Mouse (Mus musculus): Measurements from ENCODE around the gene Gm20388. TPM values are rescaled to one million over a fixed set of nuclear protein-coding genes. Genes with fewer than 3 reads are reported as not detected.

Gm20388 gene
- polyA plus RNA-seq, 1 experiment = 18.7 TPM

- H3K27me3 ChIP-seq (ENCODE audit: control insufficient read depth, insufficient read depth, low read length) = no peaks in the 10 kb centered on the region
- H3K4me1 ChIP-seq (ENCODE audit: control insufficient read depth, insufficient read depth, low read length) = peaks cover 11% of the 10 kb centered on the region
- peak; percentile 27 to 46 for DNase-seq
- 12% methylated on average over 7 of the region's 7 CpGs for WGBS
- TF ChIP-seq POLR2A (IDR thresholded peaks at IDR 0.05; ENCODE audit: borderline replicate concordance, insufficient read depth, low read length) = no peak
- H3K4me3 ChIP-seq (replicated peaks; ENCODE audit: insufficient read depth, low read depth, low read length) = no peak overlapping the region
- H3K27ac ChIP-seq (ENCODE audit: insufficient read depth, low read length) = 0 out of 2 replicates have a peak overlapping the region, but pooled peaks have one; percentile 1
Observed at GRCm38 (mm10) chr8:121981520-121981895, 2070.9 kb downstream of the Gm20388 start.

GRCm38 (mm10) chr8:121985673-121986072 lies 2075.0 kb downstream of the Gm20388 start:
- TF ChIP-seq POLR2A (IDR thresholded peaks at IDR 0.05; ENCODE audit: borderline replicate concordance, insufficient read depth, low read length) (no peak), CTCF (IDR thresholded peaks at IDR 0.05; ENCODE audit: borderline replicate concordance, insufficient read depth, low read depth, low read length) (no peak)
- 94% methylated on average over 3 of the region's 3 CpGs for WGBS
- H3K27ac ChIP-seq (ENCODE audit: insufficient read depth, low read length) = no peak overlapping the region
- no peak for DNase-seq
- no peak overlapping the region for H3K4me3 ChIP-seq (replicated peaks; ENCODE audit: insufficient read depth, low read depth, low read length)
- H3K27me3 ChIP-seq (ENCODE audit: control insufficient read depth, insufficient read depth, low read length) = no peaks in the 10 kb centered on the region
- H3K4me1 ChIP-seq (ENCODE audit: control insufficient read depth, insufficient read depth, low read length) = peaks cover 14% of the 10 kb centered on the region

DNA sequence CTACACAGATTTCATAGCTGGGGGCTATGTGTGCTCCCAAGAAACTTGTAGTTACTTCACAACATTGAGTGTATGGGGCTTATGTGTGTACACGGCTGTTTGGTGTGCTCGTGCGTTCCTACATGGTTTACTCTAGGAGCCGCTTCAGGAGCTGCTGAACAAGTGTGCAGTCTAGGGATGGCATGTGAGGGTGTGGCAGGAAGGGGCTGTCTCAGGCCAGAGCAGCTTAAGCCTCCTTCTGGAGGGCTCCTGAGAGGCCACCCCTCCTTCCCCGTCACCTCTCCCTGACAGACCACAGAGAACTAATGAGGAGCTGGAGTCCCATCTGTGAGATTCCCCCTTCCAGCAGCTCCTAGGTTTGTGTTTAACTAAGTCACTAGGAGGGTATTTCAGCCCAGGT lies 2077.3 kb downstream of the Gm20388 start:
- 94% methylated on average over 5 of the region's 5 CpGs for WGBS
- DNase-seq = no peak
- Histone ChIP-seq H3K27ac (ENCODE audit: insufficient read depth, low read length) (no peak overlapping the region), H3K4me1 (ENCODE audit: control insufficient read depth, insufficient read depth, low read length) (peaks cover 3% of the 10 kb centered on the region), H3K27me3 (ENCODE audit: control insufficient read depth, insufficient read depth, low read length) (no peaks in the 10 kb centered on the region), H3K4me3 (replicated peaks; ENCODE audit: insufficient read depth, low read depth, low read length) (no peak overlapping the region)
- no peak for TF ChIP-seq CTCF (IDR thresholded peaks at IDR 0.05; ENCODE audit: borderline replicate concordance, insufficient read depth, low read depth, low read length)

DNA sequence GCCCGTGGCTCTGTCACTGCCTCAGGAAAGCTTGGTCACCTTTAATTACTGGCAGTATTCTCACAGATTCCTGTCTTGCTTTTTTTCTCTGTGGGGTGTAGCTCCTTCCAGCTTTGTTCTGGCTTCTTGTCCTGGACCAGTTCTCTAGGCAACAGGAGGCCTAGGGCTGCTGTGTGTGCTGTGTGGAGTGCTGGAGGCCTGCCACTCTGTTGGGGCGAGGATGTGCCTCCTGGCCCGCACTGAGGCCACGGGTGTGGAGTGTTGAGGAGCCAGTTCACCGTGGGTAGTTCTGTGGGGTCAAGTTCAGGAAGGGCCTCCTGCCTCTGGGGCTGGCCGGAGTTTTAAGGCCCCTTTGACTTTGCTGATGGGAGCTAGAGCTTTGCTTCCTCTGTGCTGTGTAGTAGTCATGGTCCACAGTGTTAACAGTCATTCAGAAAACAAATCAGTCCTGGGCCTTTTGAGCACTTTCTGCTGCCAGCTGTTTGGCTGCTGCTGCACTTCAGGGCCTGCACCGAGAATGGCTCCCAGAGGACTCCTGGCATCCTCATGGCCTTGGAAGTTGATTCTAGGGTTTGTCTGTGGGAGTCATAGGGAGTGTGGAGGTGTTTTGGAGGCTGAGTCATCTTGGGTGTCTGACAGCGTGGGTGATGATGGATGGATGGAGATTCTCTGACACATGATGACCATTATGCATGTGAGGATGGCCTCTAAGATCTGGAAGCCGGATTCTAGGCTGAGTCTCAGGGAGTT lies 2080.0 kb downstream of the Gm20388 start:
- Histone ChIP-seq H3K27ac (ENCODE audit: insufficient read depth, low read length) (no peak overlapping the region), H3K4me1 (ENCODE audit: control insufficient read depth, insufficient read depth, low read length) (peaks cover 3% of the 10 kb centered on the region), H3K27me3 (ENCODE audit: control insufficient read depth, insufficient read depth, low read length) (no peaks in the 10 kb centered on the region), H3K4me3 (replicated peaks; ENCODE audit: insufficient read depth, low read depth, low read length) (no peak overlapping the region)
- TF ChIP-seq CTCF (IDR thresholded peaks at IDR 0.05; ENCODE audit: borderline replicate concordance, insufficient read depth, low read depth, low read length) = no peak
- TF ChIP-seq POLR2A (IDR thresholded peaks at IDR 0.05; ENCODE audit: borderline replicate concordance, insufficient read depth, low read length) = no peak
- peak in 1 of 2 experiments; percentile 25 for DNase-seq
- WGBS = 48% methylated on average over 9 of the region's 9 CpGs

DNA sequence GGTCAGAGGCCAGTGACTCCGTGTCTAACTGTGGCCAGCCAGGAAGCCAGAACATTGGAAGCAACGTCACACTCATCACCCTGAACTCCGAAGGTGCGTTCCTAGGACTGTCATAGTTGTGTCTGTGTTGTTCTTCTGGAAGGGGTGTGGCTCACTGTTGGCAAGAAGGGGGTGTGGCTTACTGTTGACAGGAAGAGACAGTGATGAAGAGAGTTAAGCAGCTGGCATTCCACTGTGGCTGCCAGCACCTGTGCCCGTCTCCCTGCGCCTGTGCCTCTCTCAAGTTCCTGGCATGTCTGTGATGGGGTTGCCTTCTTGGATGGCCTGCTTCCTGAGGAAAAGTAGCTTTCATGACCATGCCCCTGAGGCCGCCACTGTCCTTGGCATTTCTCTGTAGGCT lies 2081.0 kb downstream of the Gm20388 start:
- 82% methylated on average over 7 of the region's 7 CpGs for WGBS
- H3K4me1 ChIP-seq (ENCODE audit: control insufficient read depth, insufficient read depth, low read length) = peaks cover 3% of the 10 kb centered on the region
- TF ChIP-seq CTCF (IDR thresholded peaks at IDR 0.05; ENCODE audit: borderline replicate concordance, insufficient read depth, low read depth, low read length) = no peak
- TF ChIP-seq POLR2A (IDR thresholded peaks at IDR 0.05; ENCODE audit: borderline replicate concordance, insufficient read depth, low read length) = no peak
- H3K4me3 ChIP-seq (replicated peaks; ENCODE audit: insufficient read depth, low read depth, low read length) = no peak overlapping the region
- no peak for DNase-seq
- no peaks in the 10 kb centered on the region for H3K27me3 ChIP-seq (ENCODE audit: control insufficient read depth, insufficient read depth, low read length)
- no peak overlapping the region for H3K27ac ChIP-seq (ENCODE audit: insufficient read depth, low read length)

DNA sequence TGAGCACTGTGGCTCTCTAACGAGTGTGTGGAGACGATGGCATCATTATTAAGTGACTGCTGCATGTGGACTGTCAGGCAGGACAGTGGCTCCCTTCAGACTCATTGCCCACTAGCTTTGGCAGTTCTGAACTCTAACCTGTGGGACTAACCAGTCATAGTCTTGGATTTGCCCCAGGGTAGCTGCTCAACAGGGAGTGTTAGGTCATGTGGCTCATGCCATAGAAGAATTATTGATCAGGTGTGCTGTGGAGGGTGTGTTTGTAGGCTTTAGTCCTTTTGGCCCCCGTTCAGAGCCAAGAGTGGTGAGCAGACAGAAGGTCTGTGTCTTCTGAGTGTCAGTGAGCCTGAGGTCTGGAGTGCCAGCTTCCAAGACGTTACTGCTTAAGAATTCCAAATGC lies 2082.3 kb downstream of the Gm20388 start:
- WGBS = 72% methylated on average over 4 of the region's 4 CpGs
- no peak overlapping the region for H3K27ac ChIP-seq (ENCODE audit: insufficient read depth, low read length)
- peaks cover 3% of the 10 kb centered on the region for H3K4me1 ChIP-seq (ENCODE audit: control insufficient read depth, insufficient read depth, low read length)
- no peaks in the 10 kb centered on the region for H3K27me3 ChIP-seq (ENCODE audit: control insufficient read depth, insufficient read depth, low read length)
- DNase-seq = no peak
- no peak overlapping the region for H3K4me3 ChIP-seq (replicated peaks; ENCODE audit: insufficient read depth, low read depth, low read length)
- no peak for TF ChIP-seq CTCF (IDR thresholded peaks at IDR 0.05; ENCODE audit: borderline replicate concordance, insufficient read depth, low read depth, low read length)
- TF ChIP-seq POLR2A (IDR thresholded peaks at IDR 0.05; ENCODE audit: borderline replicate concordance, insufficient read depth, low read length) = no peak

GRCm38 (mm10) chr8:121995112-121995511 lies 2084.5 kb downstream of the Gm20388 start:
- TF ChIP-seq POLR2A (IDR thresholded peaks at IDR 0.05; ENCODE audit: borderline replicate concordance, insufficient read depth, low read length) (no peak), CTCF (IDR thresholded peaks at IDR 0.05; ENCODE audit: borderline replicate concordance, insufficient read depth, low read depth, low read length) (no peak)
- WGBS = 78% methylated on average over 4 of the region's 4 CpGs
- H3K27me3 ChIP-seq (ENCODE audit: control insufficient read depth, insufficient read depth, low read length) = no peaks in the 10 kb centered on the region
- no peak overlapping the region for H3K4me3 ChIP-seq (replicated peaks; ENCODE audit: insufficient read depth, low read depth, low read length)
- H3K27ac ChIP-seq (ENCODE audit: insufficient read depth, low read length) = no peak overlapping the region
- H3K4me1 ChIP-seq (ENCODE audit: control insufficient read depth, insufficient read depth, low read length) = no peaks in the 10 kb centered on the region; the same call in 1 of the 2 replicates
- no peak for DNase-seq

DNA sequence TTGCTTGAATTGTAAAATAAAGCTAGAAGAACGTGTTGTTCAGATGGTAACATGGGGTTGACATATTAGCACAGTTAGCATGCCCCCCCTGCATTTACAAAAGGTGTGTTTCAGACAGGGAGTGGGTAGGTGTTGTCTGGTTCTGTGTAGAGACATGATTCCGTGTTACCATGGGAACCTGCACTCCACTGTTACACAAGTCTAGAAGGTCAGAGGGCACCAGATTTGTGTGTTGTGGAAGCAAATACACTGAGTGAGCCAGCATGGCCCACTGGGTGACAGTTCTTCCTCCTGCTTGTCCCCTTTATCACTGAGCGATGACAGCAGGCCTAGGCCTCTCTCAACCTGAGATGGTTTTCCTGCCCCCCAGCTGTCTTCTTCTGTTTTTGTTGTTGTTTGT lies 2085.3 kb downstream of the Gm20388 start:
- TF ChIP-seq CTCF (IDR thresholded peaks at IDR 0.05; ENCODE audit: borderline replicate concordance, insufficient read depth, low read depth, low read length) (no peak), POLR2A (IDR thresholded peaks at IDR 0.05; ENCODE audit: borderline replicate concordance, insufficient read depth, low read length) (no peak)
- no peak for DNase-seq
- 95% methylated on average over 3 of the region's 3 CpGs for WGBS
- no peak overlapping the region for H3K4me3 ChIP-seq (replicated peaks; ENCODE audit: insufficient read depth, low read depth, low read length)
- H3K27me3 ChIP-seq (ENCODE audit: control insufficient read depth, insufficient read depth, low read length) = no peaks in the 10 kb centered on the region
- H3K27ac ChIP-seq (ENCODE audit: insufficient read depth, low read length) = no peak overlapping the region
- H3K4me1 ChIP-seq (ENCODE audit: control insufficient read depth, insufficient read depth, low read length) = no peaks in the 10 kb centered on the region
